Comparison of ENCODE assay signal across 23 mouse cellular contexts in genomic region chr8:10171321-10171720, GRCm38 (mm10). TPM values are rescaled to one million over a fixed set of nuclear protein-coding genes. Genes with fewer than 3 reads are reported as not detected.
DNase-seq lines count a peak whose midpoint lies in the region; ATAC-seq and TF ChIP-seq lines count a peak whose summit lies in the region.
"Had no signal": no experiment of that assay in that cellular context is flagged by ENCODE, and none has a peak within 500 bp of the region (broad histone marks: within the 10 kb centered on the region; RNA-seq: fewer than 3 reads in every experiment).

No protein-coding gene starts in this region.

- peak; percentile 50 to 56 for DNase-seq in cerebellum, postnatal 10 days
- no peak for DNase-seq in cerebellum, adult 18-20 months
- peak; percentile 44 for DNase-seq in brain, embryonic 14.5 days (ENCODE audit: low read depth)
- DNase-seq in lung, postnatal 14 days: no peak
- DNase-seq: adrenal gland, adult 2 months; adrenal gland, adult 8-10 months; adrenal gland, postnatal 10 days; adrenal gland, postnatal 14 days; adrenal gland, postnatal 25 days; adrenal gland, postnatal 36 days; B cell, adult 2 months; cerebellum, adult 11 months; cerebellum, adult 11-12 months; cerebellum, adult 2 months; cerebellum, adult 8-10 months; cerebellum, adult 9-10 months had no signal

- H3K27ac ChIP-seq in bone marrow macrophage, adult 2 months (ENCODE audit: insufficient read depth, low read depth, low read length): peak overlapping the region; percentile 18; the same call in 1 of the 2 replicates

- H3K4me1 ChIP-seq in bone marrow macrophage, adult 2 months (ENCODE audit: control insufficient read depth, insufficient read depth, low read length): peaks cover 68% of the 10 kb centered on the region

- ATAC-seq in megakaryocyte, adult 5-6 weeks (ENCODE audit: poor library complexity, severe bottlenecking): no peak
- ATAC-seq: activated CD4-positive, CD25-positive, alpha-beta regulatory T cell, adult 4 months; CD4-positive, CD25-positive, alpha-beta regulatory T cell, adult 4 months; Patski had no signal

- no peak for TF ChIP-seq POLR2A in bone marrow macrophage, adult 2 months (IDR thresholded peaks at IDR 0.05; ENCODE audit: borderline replicate concordance, low read depth, low read length)
- TF ChIP-seq POLR2A in brain, embryonic 14.5 days (IDR thresholded peaks at IDR 0.05; ENCODE audit: borderline replicate concordance, extremely low read depth, insufficient read depth, insufficient read length, poor library complexity, severe bottlenecking): no peak

- H3K4me3 ChIP-seq in bone marrow macrophage, adult 2 months (ENCODE audit: insufficient read depth, low read length): no peak overlapping the region

- no peak for TF ChIP-seq CTCF in bone marrow macrophage, adult 2 months (IDR thresholded peaks at IDR 0.05; ENCODE audit: low read depth, low read length)
- no peak for TF ChIP-seq CTCF in brain, embryonic 14.5 days (IDR thresholded peaks at IDR 0.05; ENCODE audit: borderline replicate concordance, extremely low read depth, insufficient read depth, insufficient read length)

RNA-seq across cellular contexts. Expression of gene Myo16, which starts 17.6 kb away (rescaled TPM):
- polyA plus RNA-seq in bone marrow macrophage, adult 2 months (2012; ENCODE audit: insufficient read depth, insufficient read length, missing spikeins): not detected in 2 replicates
- 8.5 and 18.8 TPM in 2 replicates for polyA plus RNA-seq in brain, embryonic 14.5 days (2012; rRNA removed)
- not detected in 2 replicates for total RNA-seq in megakaryocyte, adult 5-6 weeks (2015)
- total RNA-seq in megakaryocyte, adult 5-6 weeks (2017): not detected in 2 replicates
- total RNA-seq: adrenal gland, postnatal 14 days; adrenal gland, postnatal 25 days; adrenal gland, postnatal 36 days; CH12.LX; MEL had no signal
- polyA plus RNA-seq: activated CD4-positive, CD25-positive, alpha-beta regulatory T cell, adult 4 months; adrenal gland, adult 2 months; CD4-positive, CD25-positive, alpha-beta regulatory T cell, adult 4 months had no signal

Comparison
In these comparisons a context has a peak if more than half of its experiments do, and no peak if none do; other contexts are left out.
1. DNase-seq: peak in cerebellum, postnatal 10 days (2 of 2) and brain, embryonic 14.5 days (single experiment); none in cerebellum, adult 18-20 months (0 of 2) and lung, postnatal 14 days (single experiment).